Mouse (Mus musculus): ENCODE results near the gene Mybbp1a.
"Not testable (repeated sequence)": the region's sequence is repeated elsewhere in the genome, so short reads cannot be mapped to it uniquely, and the experiment has no call there.

DNA sequence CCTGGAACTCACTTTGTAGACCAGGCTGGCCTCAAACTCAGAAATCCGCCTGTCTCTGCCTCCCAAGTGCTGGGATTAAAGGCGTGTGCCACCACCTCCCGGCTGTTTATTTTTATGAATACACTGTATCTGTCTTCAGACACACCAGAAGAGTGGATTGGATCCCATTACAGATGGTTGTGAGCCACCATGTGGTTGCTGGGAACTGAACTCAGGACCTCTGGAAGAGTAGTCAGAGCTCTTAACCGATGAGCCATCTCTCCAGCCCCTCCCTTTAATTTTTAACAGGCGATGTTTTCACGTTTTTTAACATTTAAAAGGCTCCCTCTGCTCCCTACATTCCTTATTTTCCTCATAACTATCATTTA lies 574 bp upstream of the Mybbp1a start:
- TF ChIP-seq TAL1, GATA1 (IDR thresholded peaks at IDR 0.05; ENCODE audit: low read length): not testable (repeated sequence)

Measured in erythroblast, embryonic 14.5 days (primary cell).